Mouse (Mus musculus) CH12.LX (cell line): Measurements from ENCODE around the gene Cd247. TPM values are rescaled to one million over a fixed set of nuclear protein-coding genes. Genes with fewer than 3 reads are reported as not detected.

Experiments used
- DNase-seq: peaks from one replicate; pipeline ENCODE4 v3.0.0-alpha.2; 2013; ENCODE audit errors: extremely low read depth
- H3K27ac ChIP-seq: 2 replicates; pipeline ENCODE4 v1.5.1; 2012; ENCODE audit warnings: low read depth, mild to moderate bottlenecking, control low read depth, moderate library complexity; ENCODE audit not compliant: insufficient read depth
- H3K27me3 ChIP-seq: replicated peaks from 2 replicates; pipeline ENCODE3; 2012; ENCODE audit warnings: inconsistent platforms
- H3K36me3 ChIP-seq, 2 experiments: replicated peaks in 1 of 2; 2 replicates each; pipeline versions ENCODE3 to v1.6.1; 2012; ENCODE audit warnings: inconsistent platforms in 1 of 2, low read length in 1 of 2, mild to moderate bottlenecking in 1 of 2, mixed read lengths in 1 of 2, moderate library complexity in 1 of 2; ENCODE audit not compliant: control insufficient read depth in 1 of 2, insufficient read depth in 1 of 2
- H3K4me1 ChIP-seq, 2 experiments: 2 replicates each; pipeline ENCODE4 v1.6.1; 2012; ENCODE audit warnings: inconsistent platforms in 1 of 2, moderate library complexity in 1 of 2; ENCODE audit not compliant: insufficient read depth in 2 of 2, control insufficient read depth in 1 of 2
- H3K4me2 ChIP-seq: 2 replicates; pipeline ENCODE4 v1.6.1; 2012; ENCODE audit warnings: low read depth, mild to moderate bottlenecking, control low read depth; ENCODE audit not compliant: poor library complexity, insufficient read depth, severe bottlenecking
- H3K4me3 ChIP-seq, 3 experiments: fragments of 150-350 bp in 1 of 3; sonication (generic) in 1 of 3; replicated peaks in 1 of 3; 2 replicates each; pipeline versions ENCODE3 to v1.5.1; 2011 to 2012; ENCODE audit warnings: low read depth in 2 of 3, low read length in 2 of 3, mild to moderate bottlenecking in 2 of 3, moderate library complexity in 2 of 3, control low read depth in 1 of 3, improper control_type of control experiment in 1 of 3, inconsistent platforms in 1 of 3, mixed read lengths in 1 of 3; ENCODE audit not compliant: poor library complexity in 1 of 3
- H3K79me2 ChIP-seq: replicated peaks from 2 replicates; pipeline ENCODE4 v1.6.1; 2012; ENCODE audit warnings: mild to moderate bottlenecking, moderate library complexity; ENCODE audit not compliant: control insufficient read depth, poor library complexity, insufficient read depth, severe bottlenecking; ENCODE audit errors: extremely low read depth
- H3K9ac ChIP-seq: 2 replicates; pipeline ENCODE4 v1.6.1; 2012; ENCODE audit warnings: low read depth, mild to moderate bottlenecking, control low read depth, moderate library complexity; ENCODE audit not compliant: insufficient read depth
- H3K9me3 ChIP-seq: replicated peaks from 2 replicates; pipeline ENCODE3; 2012; ENCODE audit warnings: low read length, inconsistent platforms, mixed read lengths
- BHLHE40 ChIP-seq: IDR thresholded peaks from 2 replicates; pipeline ENCODE4 v1.6.1; 2011; ENCODE audit warnings: mild to moderate bottlenecking, low read depth, low read length, improper control_type of control experiment
- CTCF ChIP-seq, 2 experiments: IDR thresholded peaks in 1 of 2; conservative IDR thresholded peaks in 1 of 2; 2 replicates each; pipeline ENCODE4 v1.5.1; 2011 to 2012; ENCODE audit warnings: low read depth in 2 of 2, low read length in 2 of 2, improper control_type of control experiment in 1 of 2, inconsistent platforms in 1 of 2, mild to moderate bottlenecking in 1 of 2, moderate library complexity in 1 of 2
- E2F4 ChIP-seq: IDR thresholded peaks from 2 replicates; pipeline ENCODE4 v1.6.1; 2011; ENCODE audit warnings: low read depth, low read length, improper control_type of control experiment; ENCODE audit not compliant: insufficient replicate concordance
- GABPA ChIP-seq: IDR thresholded peaks from 2 replicates; pipeline ENCODE4 v1.6.1; 2012; ENCODE audit warnings: low read depth, low read length, improper control_type of control experiment, inconsistent platforms; ENCODE audit not compliant: insufficient replicate concordance
- IRF4 ChIP-seq: IDR thresholded peaks from 2 replicates; pipeline ENCODE4 v1.6.1; 2014; ENCODE audit warnings: low read depth, mild to moderate bottlenecking, inconsistent platforms, low read length, improper control_type of control experiment
- JUN ChIP-seq: IDR thresholded peaks from 2 replicates; pipeline ENCODE4 v1.6.1; 2011; ENCODE audit warnings: low read depth, mild to moderate bottlenecking, low read length, improper control_type of control experiment, moderate library complexity; ENCODE audit not compliant: insufficient read depth
- JUND ChIP-seq: conservative IDR thresholded peaks from 2 replicates; pipeline ENCODE4 v1.6.1; 2011; ENCODE audit warnings: low read depth, low read length, improper control_type of control experiment
- MAX ChIP-seq: IDR thresholded peaks from 2 replicates; pipeline ENCODE4 v1.6.1; 2011; ENCODE audit warnings: low read length, improper control_type of control experiment
- MAZ ChIP-seq: IDR thresholded peaks from 2 replicates; pipeline ENCODE4 v1.6.1; 2012; ENCODE audit warnings: low read depth, mild to moderate bottlenecking, inconsistent platforms, low read length, improper control_type of control experiment, moderate library complexity
- MEF2A ChIP-seq: IDR thresholded peaks from 2 replicates; pipeline ENCODE4 v1.6.1; 2014; ENCODE audit warnings: low read depth, mild to moderate bottlenecking, inconsistent platforms, low read length, improper control_type of control experiment, borderline replicate concordance
- PAX5 ChIP-seq: IDR thresholded peaks from 2 replicates; pipeline ENCODE4 v1.6.1; 2012; ENCODE audit warnings: low read length, inconsistent platforms, mixed read lengths
- POLR2AphosphoS2 ChIP-seq: IDR thresholded peaks from 2 replicates; pipeline ENCODE4 v1.6.1; 2011; ENCODE audit warnings: low read depth, low read length, improper control_type of control experiment
- RAD21 ChIP-seq: IDR thresholded peaks from 2 replicates; pipeline ENCODE4 v1.6.1; 2011; ENCODE audit warnings: low read depth, mild to moderate bottlenecking, low read length, improper control_type of control experiment, moderate library complexity
- RCOR1 ChIP-seq: conservative IDR thresholded peaks from 2 replicates; pipeline ENCODE4 v1.6.1; 2012; ENCODE audit warnings: low read depth, mild to moderate bottlenecking, inconsistent platforms, low read length, improper control_type of control experiment
- SMC3 ChIP-seq: IDR thresholded peaks from 2 replicates; pipeline ENCODE4 v1.6.1; 2011; ENCODE audit warnings: low read depth, low read length, improper control_type of control experiment
- TBP ChIP-seq: conservative IDR thresholded peaks from 2 replicates; pipeline ENCODE4 v1.6.1; 2011; ENCODE audit warnings: low read depth, low read length, improper control_type of control experiment
- TCF12 ChIP-seq: IDR thresholded peaks from 2 replicates; pipeline ENCODE4 v1.6.1; 2014; ENCODE audit warnings: low read depth, mild to moderate bottlenecking, inconsistent platforms, low read length, improper control_type of control experiment
- UBTF ChIP-seq: IDR thresholded peaks from 2 replicates; pipeline ENCODE4 v1.6.1; 2012; ENCODE audit warnings: low read depth, mild to moderate bottlenecking, inconsistent platforms, low read length, improper control_type of control experiment, moderate library complexity
- ZC3H11A ChIP-seq: IDR thresholded peaks from 2 replicates; pipeline ENCODE4 v1.6.1; 2012; ENCODE audit warnings: low read depth, mild to moderate bottlenecking, inconsistent platforms, low read length, improper control_type of control experiment
- ZKSCAN1 ChIP-seq: IDR thresholded peaks from 2 replicates; pipeline ENCODE4 v1.6.1; 2012; ENCODE audit warnings: low read depth, inconsistent platforms, low read length, improper control_type of control experiment, borderline replicate concordance
- ZMIZ1 ChIP-seq: IDR thresholded peaks from 2 replicates; pipeline ENCODE4 v1.6.1; 2012; ENCODE audit warnings: low read depth, mild to moderate bottlenecking, inconsistent platforms, low read length, improper control_type of control experiment
- ZNF384 ChIP-seq: IDR thresholded peaks from 2 replicates; pipeline ENCODE4 v1.6.1; 2012; ENCODE audit warnings: low read depth, low read length, improper control_type of control experiment, inconsistent platforms
- dilution Hi-C: fragments of 300-500 bp; cut with MboI; formaldehyde crosslinking; loops from 2 replicates; pipeline ENCODE4 v1.14.3; 2020; ENCODE audit warnings: low sequenced_read_pairs; ENCODE audit not compliant: extremely low pct_unique_long_range_greater_than_20kb, extremely low pct_ligation_motif_present
- in situ Hi-C: fragments of 300-500 bp; cut with MboI; formaldehyde crosslinking; loops from 3 replicates; pipeline ENCODE4 v1.14.3; 2019; ENCODE audit warnings: low sequenced_read_pairs, low pct_ligation_motif_present, low pct_unique_long_range_greater_than_20kb, mixed read lengths
- polyA plus RNA-seq: library from polyadenylated mRNA; unstranded; fragments of >175 nt; gene quantifications from 2 replicates; pipeline ENCODE4 v1.2.1, GENCODE M21; 2012; ENCODE audit warnings: low read depth; ENCODE audit not compliant: insufficient read length
- total RNA-seq, 2 experiments: library from RNA; depleted of rRNA; stranded (reverse); fragments of 300-350 nt in 1 of 2; fragments of >200 nt in 1 of 2; gene quantifications; 2 replicates each; pipeline ENCODE4 v1.2.3; 2012 to 2014

The Cd247 gene
- total and polyA plus RNA-seq, 3 experiments: 1.3 to 2.0 TPM; not detected in 1

- Histone ChIP-seq H3K4me2 (no peak overlapping the region), H3K36me3 (peaks cover 3 to 54% of the 10 kb centered on the region in 2 experiments)
Observed at GRCm38 (mm10) chr1:165771998-165772397, 16.5 kb upstream of the Cd247 start.

GRCm38 (mm10) chr1:165775518-165776294, 12.8 kb upstream of the Cd247 start:
- in situ Hi-C loops (loop anchor here (5.0 to 10.0 kb wide), 3 partner anchors 82 to 377 kb away; no protein-coding TSS in a partner anchor), dilution Hi-C loops (no loop called here)
- Histone ChIP-seq H3K9me3 (no peaks in the 10 kb centered on the region), H3K79me2 (no peaks in the 10 kb centered on the region), H3K36me3 (peaks cover 2 to 39% of the 10 kb centered on the region in 2 experiments), H3K27ac (no peak overlapping the region), H3K27me3 (no peaks in the 10 kb centered on the region), H3K4me3 (no peak overlapping the region), H3K9ac (no peak overlapping the region), H3K4me2 (peak overlapping the region; percentile 18; the same call in 1 of the 2 replicates), H3K4me1 (peaks cover 0 to 14% of the 10 kb centered on the region in 2 experiments; a peak in 2 of 4 replicates)
- DNase-seq: peak; percentile 73
- no peak for TF ChIP-seq ZMIZ1
- no peak for TF ChIP-seq GABPA
- no peak for TF ChIP-seq POLR2AphosphoS2
- peak; percentile 78 for TF ChIP-seq SMC3
- TF ChIP-seq E2F4: no peak
- TF ChIP-seq RCOR1: no peak
- peak; percentile 54 to 90 for TF ChIP-seq CTCF (conservative IDR thresholded peaks at IDR 0.05 in 1 of 2, IDR thresholded peaks at IDR 0.05 in 1 of 2; ENCODE audit: low read depth in 2 of 2, low read length in 2 of 2)
- no peak for TF ChIP-seq MAZ
- TF ChIP-seq MEF2A: no peak
- peak; percentile 87 for TF ChIP-seq RAD21
- no peak for TF ChIP-seq UBTF
- TF ChIP-seq ZC3H11A: peak; percentile 55
- no peak for TF ChIP-seq PAX5
- no peak for TF ChIP-seq JUND
- no peak for TF ChIP-seq TCF12
- TF ChIP-seq ZNF384: no peak
- no peak for TF ChIP-seq JUN
- TF ChIP-seq ZKSCAN1: no peak
- peak; percentile 69; the same call in 1 of the 2 replicates for TF ChIP-seq IRF4
- no peak for TF ChIP-seq MAX
- TF ChIP-seq TBP: no peak
- TF ChIP-seq BHLHE40: 0 out of 2 replicates have a peak, but pooled peaks have one; percentile 24

More at GRCm38 (mm10) chr1:165771998-165772397, 16.5 kb upstream of the Cd247 start:
- Histone ChIP-seq H3K9me3 (no peaks in the 10 kb centered on the region), H3K4me1 (peaks cover 0 to 15% of the 10 kb centered on the region in 2 experiments; a peak in 2 of 4 replicates), H3K4me3 (no peak overlapping the region), H3K27me3 (no peaks in the 10 kb centered on the region), H3K27ac (no peak overlapping the region), H3K9ac (no peak overlapping the region), H3K79me2 (no peaks in the 10 kb centered on the region)
- no peak for TF ChIP-seq MEF2A
- TF ChIP-seq IRF4: no peak
- no peak for TF ChIP-seq JUND
- no peak for DNase-seq
- dilution Hi-C loops: no loop called here
- in situ Hi-C loops: loop anchor here (10.0 kb wide), 1 partner anchor 213 kb away; no protein-coding TSS in a partner anchor
